Mouse (Mus musculus) kidney, adult 2 months (tissue): ENCODE measurements around the gene Onecut1.

ENCODE experiments used
- CTCF ChIP-seq: fragments of 200-500 bp; conservative IDR thresholded peaks from 2 replicates; pipeline ENCODE4 v1.5.1; 2011; ENCODE audit warnings: low read depth, mild to moderate bottlenecking, control low read depth, low read length, moderate library complexity, mixed read lengths; ENCODE audit not compliant: insufficient read depth, insufficient read length
- POLR2A ChIP-seq: fragments of 200-500 bp; IDR thresholded peaks from one replicate; pipeline ENCODE4 v1.6.1; 2011; ENCODE audit warnings: low read depth, low read length, control low read depth

DNA sequence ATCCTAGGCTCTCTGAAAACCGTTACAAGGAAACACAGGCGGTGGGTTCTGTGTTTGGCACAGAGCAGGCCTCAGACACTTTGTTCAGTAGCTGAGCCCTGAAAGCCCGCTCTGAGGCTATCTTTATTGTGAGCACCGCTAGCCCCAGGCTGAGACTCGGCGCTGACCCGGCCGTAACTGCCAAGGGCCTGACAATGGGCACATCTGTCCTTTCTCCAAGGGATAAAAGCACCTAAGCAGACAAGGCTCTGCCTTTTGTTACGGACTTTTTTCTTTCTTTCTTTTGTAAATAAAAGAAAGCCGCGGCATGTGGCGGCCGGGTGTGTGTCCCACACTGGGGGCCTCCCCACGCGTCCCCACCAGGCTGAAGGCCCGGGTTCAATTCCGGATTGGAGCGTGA lies 1.3 kb upstream of the Onecut1 start:
- no peak for TF ChIP-seq CTCF
- TF ChIP-seq POLR2A = no peak
